Mouse (Mus musculus) stomach, embryonic 15.5 days (tissue): ENCODE data around the gene Med27. TPM values are rescaled to one million over a fixed set of nuclear protein-coding genes. Genes with fewer than 3 reads are reported as not detected.

Experiments used
- ATAC-seq: fragments of 200-750 bp; cut with Nextera tagmentation; 2 replicates; pipeline ENCODE4 v1.8.0; 2017; ENCODE audit warnings: low read depth, moderate number of reproducible peaks, moderate TSS enrichment; ENCODE audit not compliant: insufficient read depth, low FRiP score
- H3K27ac ChIP-seq: fragments of 300-500 bp; sonication (generic); 2 replicates; pipeline ENCODE4 v1.5.1; 2015; ENCODE audit warnings: mild to moderate bottlenecking, inconsistent platforms
- H3K27me3 ChIP-seq: fragments of 300-500 bp; sonication (generic); replicated peaks from 2 replicates; pipeline ENCODE4 v1.6.1; 2015; ENCODE audit warnings: inconsistent platforms
- H3K36me3 ChIP-seq: fragments of 300-500 bp; sonication (generic); 2 replicates; pipeline ENCODE4 v1.6.1; 2015; ENCODE audit warnings: inconsistent platforms
- H3K4me1 ChIP-seq: fragments of 300-500 bp; sonication (generic); 2 replicates; pipeline ENCODE4 v1.6.1; 2015; ENCODE audit warnings: inconsistent platforms
- H3K4me2 ChIP-seq: fragments of 300-500 bp; sonication (generic); 2 replicates; pipeline ENCODE4 v1.6.1; 2015; ENCODE audit warnings: mild to moderate bottlenecking, inconsistent platforms
- H3K4me3 ChIP-seq: fragments of 300-500 bp; sonication (generic); replicated peaks from 2 replicates; pipeline ENCODE4 v1.5.1; 2015; ENCODE audit warnings: inconsistent platforms
- H3K9ac ChIP-seq: fragments of 300-500 bp; sonication (generic); 2 replicates; pipeline ENCODE4 v1.6.1; 2015; ENCODE audit warnings: inconsistent platforms
- H3K9me3 ChIP-seq: fragments of 300-500 bp; sonication (generic); 2 replicates; pipeline ENCODE4 v1.6.1; 2016; ENCODE audit warnings: inconsistent platforms
- WGBS: fragments of 180-500 bp; shearing (Covaris S2); methylation state at CpG from one replicate; pipeline ENCODE4 v1.1.7; 2015; 5-methylcytosine and 5-hydroxymethylcytosine counted together
- polyA plus RNA-seq: library from polyadenylated mRNA; unstranded; fragments of >200 nt; fragmentation: Nextera tagmentation; extraction: Ambion mirVana; gene quantifications from 2 replicates; pipeline ENCODE4 v1.2.1, GENCODE M21; 2015

Gene Med27
- polyA plus RNA-seq, 1 experiment from 2014 or later = 36.4 TPM

- H3K27me3 ChIP-seq = no peaks in the 10 kb centered on the region
- H3K9ac ChIP-seq = no peak overlapping the region
- no peak overlapping the region for H3K4me3 ChIP-seq
- no peak overlapping the region for H3K27ac ChIP-seq
- H3K4me1 ChIP-seq = 0 out of 2 replicates have a peak, but pooled peaks cover 3% of the 10 kb centered on the region
- H3K36me3 ChIP-seq = no peaks in the 10 kb centered on the region
- no peak overlapping the region for H3K4me2 ChIP-seq
- WGBS = 45% methylated on average over 5 of the region's 5 CpGs
- H3K9me3 ChIP-seq = no peaks in the 10 kb centered on the region
- no peak for ATAC-seq
These were observed 72.8 kb downstream of the Med27 start for GRCm38 (mm10) chr2:29419434-29419833.

- 73% methylated on average over 5 of the region's 5 CpGs for WGBS
- H3K27ac ChIP-seq = no peak overlapping the region
- no peak overlapping the region for H3K4me2 ChIP-seq
- H3K36me3 ChIP-seq = no peaks in the 10 kb centered on the region
- H3K4me3 ChIP-seq = no peak overlapping the region
- 0 out of 2 replicates have a peak, but pooled peaks cover 3% of the 10 kb centered on the region for H3K4me1 ChIP-seq
- no peak for ATAC-seq
- H3K27me3 ChIP-seq = no peaks in the 10 kb centered on the region
- no peak overlapping the region for H3K9ac ChIP-seq
- no peaks in the 10 kb centered on the region for H3K9me3 ChIP-seq
These were observed 73.3 kb downstream of the Med27 start for GRCm38 (mm10) chr2:29419946-29420345.

- no peaks in the 10 kb centered on the region for H3K9me3 ChIP-seq
- no peaks in the 10 kb centered on the region for H3K27me3 ChIP-seq
- H3K4me1 ChIP-seq = 0 out of 2 replicates have a peak, but pooled peaks cover 3% of the 10 kb centered on the region
- H3K9ac ChIP-seq = no peak overlapping the region
- no peaks in the 10 kb centered on the region for H3K36me3 ChIP-seq
- no peak for ATAC-seq
- WGBS = 46% methylated on average over 10 of the region's 10 CpGs
- no peak overlapping the region for H3K27ac ChIP-seq
- no peak overlapping the region for H3K4me3 ChIP-seq
- no peak overlapping the region for H3K4me2 ChIP-seq
These were observed 75.7 kb downstream of the Med27 start for GRCm38 (mm10) chr2:29422126-29422840.

GRCm38 (mm10) chr2:29423059-29423458 lies 76.4 kb downstream of the Med27 start:
- 70% methylated on average over 3 of the region's 3 CpGs for WGBS
- Histone ChIP-seq H3K4me2 (no peak overlapping the region), H3K4me3 (no peak overlapping the region), H3K27me3 (no peaks in the 10 kb centered on the region), H3K9me3 (no peaks in the 10 kb centered on the region), H3K4me1 (0 out of 2 replicates have a peak, but pooled peaks cover 3% of the 10 kb centered on the region), H3K9ac (no peak overlapping the region), H3K36me3 (no peaks in the 10 kb centered on the region), H3K27ac (no peak overlapping the region)
- ATAC-seq = no peak

GRCm38 (mm10) chr2:29425386-29425785 lies 78.8 kb downstream of the Med27 start:
- no peak for ATAC-seq
- no peak overlapping the region for H3K4me3 ChIP-seq
- WGBS = 73% methylated on average over 2 of the region's 2 CpGs
- no peaks in the 10 kb centered on the region for H3K36me3 ChIP-seq
- H3K4me2 ChIP-seq = no peak overlapping the region
- no peaks in the 10 kb centered on the region for H3K9me3 ChIP-seq
- no peak overlapping the region for H3K9ac ChIP-seq
- H3K27me3 ChIP-seq = no peaks in the 10 kb centered on the region
- no peak overlapping the region for H3K27ac ChIP-seq
- H3K4me1 ChIP-seq = 0 out of 2 replicates have a peak, but pooled peaks cover 3% of the 10 kb centered on the region

GRCm38 (mm10) chr2:29426684-29427083 lies 80.1 kb downstream of the Med27 start:
- no peak overlapping the region for H3K4me2 ChIP-seq
- no peak overlapping the region for H3K9ac ChIP-seq
- H3K27me3 ChIP-seq = no peaks in the 10 kb centered on the region
- H3K9me3 ChIP-seq = no peaks in the 10 kb centered on the region
- no peak overlapping the region for H3K27ac ChIP-seq
- H3K4me1 ChIP-seq = 0 out of 2 replicates have a peak, but pooled peaks cover 3% of the 10 kb centered on the region
- H3K4me3 ChIP-seq = no peak overlapping the region
- no peaks in the 10 kb centered on the region for H3K36me3 ChIP-seq
- no peak for ATAC-seq
- WGBS = 58% methylated on average over 3 of the region's 3 CpGs

GRCm38 (mm10) chr2:29432565-29432964 lies 85.9 kb downstream of the Med27 start:
- no peak overlapping the region for H3K27ac ChIP-seq
- WGBS = 72% methylated on average over 5 of the region's 5 CpGs
- no peak overlapping the region for H3K4me2 ChIP-seq
- H3K27me3 ChIP-seq = no peaks in the 10 kb centered on the region
- H3K36me3 ChIP-seq = no peaks in the 10 kb centered on the region
- no peaks in the 10 kb centered on the region for H3K9me3 ChIP-seq
- H3K4me3 ChIP-seq = no peak overlapping the region
- no peak for ATAC-seq
- H3K9ac ChIP-seq = no peak overlapping the region
- no peaks in the 10 kb centered on the region for H3K4me1 ChIP-seq

GRCm38 (mm10) chr2:29436376-29436775 lies 89.8 kb downstream of the Med27 start:
- Histone ChIP-seq H3K4me3 (no peak overlapping the region), H3K27ac (no peak overlapping the region), H3K9ac (no peak overlapping the region), H3K27me3 (no peaks in the 10 kb centered on the region), H3K4me1 (0 out of 2 replicates have a peak, but pooled peaks cover 3% of the 10 kb centered on the region), H3K4me2 (no peak overlapping the region), H3K36me3 (no peaks in the 10 kb centered on the region), H3K9me3 (no peaks in the 10 kb centered on the region)
- no peak for ATAC-seq
- WGBS = 83% methylated on average over 6 of the region's 6 CpGs

GRCm38 (mm10) chr2:29437111-29437510 lies 90.5 kb downstream of the Med27 start:
- H3K4me2 ChIP-seq = no peak overlapping the region
- no peak overlapping the region for H3K9ac ChIP-seq
- H3K9me3 ChIP-seq = no peaks in the 10 kb centered on the region
- no peak overlapping the region for H3K4me3 ChIP-seq
- no peaks in the 10 kb centered on the region for H3K27me3 ChIP-seq
- ATAC-seq = no peak
- no peaks in the 10 kb centered on the region for H3K36me3 ChIP-seq
- H3K27ac ChIP-seq = no peak overlapping the region
- 63% methylated on average over 5 of the region's 5 CpGs for WGBS
- H3K4me1 ChIP-seq = 0 out of 2 replicates have a peak, but pooled peaks cover 3% of the 10 kb centered on the region

GRCm38 (mm10) chr2:29437861-29438529 lies 91.4 kb downstream of the Med27 start:
- Histone ChIP-seq H3K4me3 (no peak overlapping the region), H3K27ac (no peak overlapping the region), H3K36me3 (no peaks in the 10 kb centered on the region), H3K9ac (no peak overlapping the region), H3K27me3 (no peaks in the 10 kb centered on the region), H3K4me2 (no peak overlapping the region), H3K4me1 (0 out of 2 replicates have a peak, but pooled peaks cover 3% of the 10 kb centered on the region), H3K9me3 (no peaks in the 10 kb centered on the region)
- 82% methylated on average over 4 of the region's 4 CpGs for WGBS
- no peak for ATAC-seq

- Histone ChIP-seq H3K27ac (no peak overlapping the region), H3K36me3 (no peaks in the 10 kb centered on the region), H3K4me1 (0 out of 2 replicates have a peak, but pooled peaks cover 3% of the 10 kb centered on the region), H3K27me3 (no peaks in the 10 kb centered on the region), H3K4me2 (no peak overlapping the region), H3K4me3 (no peak overlapping the region), H3K9ac (no peak overlapping the region), H3K9me3 (no peaks in the 10 kb centered on the region)
- 60% methylated on average over 5 of the region's 5 CpGs for WGBS
- no peak for ATAC-seq
These were observed 91.9 kb downstream of the Med27 start for GRCm38 (mm10) chr2:29438530-29438862.

- WGBS = 69% methylated on average over 1 of the region's 1 CpGs
- 0 out of 2 replicates have a peak, but pooled peaks cover 3% of the 10 kb centered on the region for H3K4me1 ChIP-seq
- H3K9ac ChIP-seq = no peak overlapping the region
- H3K27me3 ChIP-seq = no peaks in the 10 kb centered on the region
- H3K36me3 ChIP-seq = no peaks in the 10 kb centered on the region
- no peak for ATAC-seq
- no peak overlapping the region for H3K4me2 ChIP-seq
- no peak overlapping the region for H3K4me3 ChIP-seq
- no peak overlapping the region for H3K27ac ChIP-seq
- no peaks in the 10 kb centered on the region for H3K9me3 ChIP-seq
These were observed 92.4 kb downstream of the Med27 start for GRCm38 (mm10) chr2:29438986-29439385.
